Mouse (Mus musculus) v-Abl transformed pro-B cells (cell line): ENCODE data around the gene Snx19.

Source experiments
- in situ Hi-C, 2 experiments: fragments of 400-800 bp; cut with MboI; formaldehyde crosslinking; loops; one replicate each; pipeline ENCODE4 v1.15.1; 2025; ENCODE audit not compliant: unreplicated experiment in 2 of 2

Gene Snx19

DNA sequence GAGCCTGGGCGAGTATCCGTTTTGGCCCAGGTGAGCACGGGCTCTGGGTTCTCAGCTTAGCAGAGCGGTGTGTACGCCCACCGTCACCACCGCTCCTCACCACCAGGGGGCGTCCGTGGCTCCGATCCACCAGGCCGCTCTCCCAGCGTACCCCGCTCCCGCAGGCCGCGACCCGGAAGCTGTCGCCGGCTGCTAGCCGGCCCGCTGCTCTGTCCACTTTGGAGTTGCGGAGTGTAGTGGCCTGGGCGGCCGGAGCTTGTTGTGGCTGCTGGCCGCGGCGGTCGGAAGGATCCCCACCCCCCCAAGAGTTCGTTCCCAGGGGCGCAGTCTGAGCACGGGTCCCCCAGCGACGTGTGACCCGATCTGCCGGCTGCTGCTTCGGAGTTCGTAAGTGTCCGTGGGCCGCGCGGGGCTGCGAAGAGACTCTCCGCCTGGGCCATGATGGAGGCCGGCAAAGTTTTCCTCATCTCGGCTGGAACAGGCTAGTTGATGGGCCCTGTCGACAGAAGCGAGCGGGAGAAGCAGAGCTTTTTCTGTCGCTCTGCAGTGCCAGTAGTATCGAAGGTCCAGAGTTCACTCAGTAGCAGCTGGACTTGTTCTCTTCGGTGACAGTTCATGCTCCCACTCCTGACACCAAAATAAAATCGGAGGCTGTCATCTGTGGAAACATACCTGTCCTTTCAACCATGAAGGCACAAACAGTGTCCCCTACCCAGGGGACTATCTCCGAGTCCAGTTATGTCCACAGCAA is at the start of gene Snx19:
TSS of gene Snx19 (plus strand) at position 227 of the 751 bp plus-strand sequence.
- in situ Hi-C loops, result loop anchor here (25.0 kb wide), 1 partner anchor 960 kb away; the partner anchor contains the start of gene Nfrkb (in 2 of the 2)

DNA sequence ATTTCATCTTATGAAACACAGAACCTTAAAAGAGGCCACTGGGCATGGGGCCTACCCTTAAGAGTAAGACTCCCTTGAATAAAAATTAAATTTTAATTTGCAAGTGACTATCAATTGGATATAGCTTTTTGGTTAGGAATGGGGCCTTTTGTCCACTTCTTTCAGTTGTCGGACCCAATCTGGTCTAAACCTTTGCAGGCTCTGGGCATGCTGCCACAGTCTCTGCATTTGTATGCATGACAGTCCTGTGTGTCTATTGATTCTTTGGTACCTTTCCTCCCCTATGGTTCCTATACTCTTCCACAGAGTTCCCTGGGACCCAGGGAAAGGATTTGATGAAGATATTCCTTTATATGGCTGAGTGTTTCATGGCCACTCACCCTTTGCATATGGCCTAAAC is 26.1 kb upstream of the Snx19 start:
- in situ Hi-C loops, result loop anchor here in 1 of 2 experiments (25.0 kb wide), 1 partner anchor 738 kb away; no protein-coding TSS in a partner anchor

DNA sequence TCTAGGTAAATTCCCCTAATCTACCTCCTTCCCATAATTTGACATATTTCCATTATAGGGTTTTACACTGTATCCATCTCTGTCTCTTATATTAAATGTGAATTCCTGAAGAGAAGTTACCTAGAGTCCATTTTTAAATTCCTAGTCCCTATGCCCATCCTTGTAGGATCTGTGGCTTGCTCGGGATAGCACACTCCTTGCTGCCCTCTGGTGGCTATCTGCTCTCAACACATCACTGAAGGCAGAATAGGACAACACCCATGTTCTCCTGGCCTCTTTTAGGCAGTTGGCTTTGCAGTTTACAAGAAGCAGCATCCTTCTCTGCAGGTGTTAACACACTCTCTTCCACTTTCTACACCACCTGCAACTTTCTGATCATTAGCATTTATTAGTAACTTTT is 4.0 kb upstream of the Snx19 start:
- in situ Hi-C loops, result loop anchor here in 1 of 2 experiments (25.0 kb wide), 1 partner anchor 761 kb away; no protein-coding TSS in a partner anchor

GRCm38 (mm10) chr9:30425178-30425577 is 1.7 kb upstream of the Snx19 start:
- in situ Hi-C loops, result loop anchor here (25.0 kb wide), 1 partner anchor 962 kb away; the partner anchor contains the start of gene Nfrkb (in 2 of the 2)

DNA sequence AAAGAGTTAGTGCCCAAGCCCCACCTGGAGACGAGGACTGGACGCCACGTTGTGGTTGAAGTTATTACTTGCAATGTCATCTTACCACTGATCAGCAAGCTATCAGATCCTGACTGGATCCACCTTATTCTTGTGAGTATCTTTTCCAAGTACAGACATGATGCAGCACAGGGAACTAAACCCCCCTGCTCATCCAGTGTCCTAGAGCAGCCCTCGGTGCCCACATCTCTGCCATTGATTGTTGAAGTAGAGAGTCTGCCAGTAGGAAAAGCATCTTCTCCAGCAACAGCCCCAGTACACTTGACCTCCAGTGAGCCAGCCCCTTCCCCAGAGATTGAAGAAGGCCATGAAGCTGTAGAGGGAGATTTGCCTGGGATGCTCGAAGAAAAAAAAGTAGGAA is 1.3 kb downstream of the Snx19 start:
- in situ Hi-C loops, result loop anchor here (25.0 kb wide), 1 partner anchor 959 kb away; the partner anchor contains the start of gene Nfrkb (in 2 of the 2)

GRCm38 (mm10) chr9:30430447-30430846 is 3.5 kb downstream of the Snx19 start:
- in situ Hi-C loops, result loop anchor here (25.0 kb wide), 1 partner anchor 957 kb away; the partner anchor contains the start of gene Nfrkb (in 2 of the 2)

DNA sequence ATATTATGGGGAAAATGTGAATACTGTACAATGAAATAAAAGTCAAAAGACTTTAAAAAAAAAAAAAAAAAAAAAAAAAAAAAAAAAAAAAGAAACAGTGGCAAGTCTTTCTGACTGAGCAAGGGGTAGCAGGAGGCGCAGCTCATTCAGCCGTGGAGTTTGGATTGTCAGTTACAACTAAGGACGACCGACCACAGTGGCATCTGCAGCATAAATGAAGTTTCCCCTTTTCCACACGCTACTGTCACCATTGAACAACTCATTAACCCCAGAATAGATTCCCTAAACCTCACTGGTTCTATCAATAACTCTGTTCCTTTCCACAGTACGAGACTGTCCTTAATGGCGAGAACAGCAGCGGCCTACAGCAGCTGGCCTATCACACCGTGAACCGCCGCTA is 5.0 kb downstream of the Snx19 start:
- in situ Hi-C loops, result loop anchor here (25.0 kb wide), 1 partner anchor 955 kb away; the partner anchor contains the start of gene Nfrkb (in 2 of the 2)

DNA sequence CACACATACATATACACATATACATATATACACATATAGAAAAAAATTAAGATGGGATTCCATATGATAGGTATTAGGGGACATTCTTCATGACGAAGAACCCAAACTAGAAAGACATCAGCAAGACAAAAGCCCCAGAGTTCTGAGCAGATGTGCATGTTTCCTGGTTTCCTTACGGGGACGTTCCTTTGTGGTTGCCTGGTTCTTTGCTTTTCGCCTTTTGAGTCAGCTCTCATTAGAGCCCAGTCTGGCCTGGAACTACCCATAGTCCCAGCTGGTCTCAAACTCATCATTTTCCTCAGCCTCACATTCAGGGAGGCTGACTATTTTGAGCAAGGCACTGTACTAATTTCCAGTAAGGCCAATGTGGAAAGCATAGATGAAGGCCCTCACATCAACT is 7.0 kb downstream of the Snx19 start:
- in situ Hi-C loops, result loop anchor here (25.0 kb wide), 1 partner anchor 953 kb away; the partner anchor contains the start of gene Nfrkb (in 2 of the 2)

GRCm38 (mm10) chr9:30435902-30436585 is 9.1 kb downstream of the Snx19 start:
- in situ Hi-C loops, result loop anchor here (25.0 kb wide), 1 partner anchor 951 kb away; the partner anchor contains the start of gene Nfrkb (in 2 of the 2)

DNA sequence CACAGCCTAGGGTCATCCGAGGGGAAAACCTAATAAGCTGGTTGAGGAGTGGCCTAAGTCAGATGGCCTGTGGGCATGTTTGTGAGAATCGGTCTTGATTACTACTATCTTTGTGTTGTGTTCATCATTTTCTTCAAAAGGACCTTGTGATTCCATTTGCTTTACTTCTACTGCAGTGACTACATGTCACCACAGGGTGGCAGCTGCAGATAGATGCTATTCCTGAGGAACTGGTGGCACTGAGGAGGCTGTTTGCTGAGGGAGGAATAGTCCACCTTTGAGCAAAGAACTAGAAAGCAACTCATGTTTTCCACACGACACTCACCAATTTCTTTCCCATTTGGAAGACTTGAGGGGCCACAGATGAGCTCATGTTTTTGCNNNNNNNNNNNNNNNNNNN is 11.6 kb downstream of the Snx19 start:
- in situ Hi-C loops, result loop anchor here (25.0 kb wide), 1 partner anchor 949 kb away; the partner anchor contains the start of gene Nfrkb (in 2 of the 2)

GRCm38 (mm10) chr9:30441761-30442160 is 14.9 kb downstream of the Snx19 start:
- in situ Hi-C loops, result loop anchor here (25.0 kb wide), 1 partner anchor 946 kb away; the partner anchor contains the start of gene Nfrkb (in 2 of the 2)

- in situ Hi-C loops, result loop anchor here (25.0 kb wide), 1 partner anchor 942 kb away; the partner anchor contains the start of gene Nfrkb (in 2 of the 2)
Observed at GRCm38 (mm10) chr9:30445232-30446085, 18.6 kb downstream of the Snx19 start.

DNA sequence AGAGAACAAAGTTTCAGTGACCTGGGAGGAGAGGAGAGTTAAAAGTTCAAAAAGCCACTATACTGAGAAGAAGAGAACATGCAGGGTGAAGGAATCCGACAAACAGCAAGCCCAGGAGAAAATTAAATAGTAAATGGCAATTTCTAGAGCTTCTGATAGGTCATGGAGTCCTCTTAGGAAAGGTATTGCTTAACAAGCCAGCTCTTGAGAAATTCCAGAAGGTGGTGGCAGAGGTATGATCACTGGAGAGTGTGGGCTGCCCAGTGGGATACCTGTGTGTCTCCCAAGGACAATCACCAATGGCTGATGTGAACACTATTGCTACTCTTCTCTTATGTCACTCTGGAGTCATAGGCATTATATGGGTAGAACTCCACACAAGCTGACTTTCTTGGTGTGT is 19.2 kb downstream of the Snx19 start:
- in situ Hi-C loops, result loop anchor here (25.0 kb wide), 1 partner anchor 941 kb away; the partner anchor contains the start of gene Nfrkb (in 2 of the 2)

DNA sequence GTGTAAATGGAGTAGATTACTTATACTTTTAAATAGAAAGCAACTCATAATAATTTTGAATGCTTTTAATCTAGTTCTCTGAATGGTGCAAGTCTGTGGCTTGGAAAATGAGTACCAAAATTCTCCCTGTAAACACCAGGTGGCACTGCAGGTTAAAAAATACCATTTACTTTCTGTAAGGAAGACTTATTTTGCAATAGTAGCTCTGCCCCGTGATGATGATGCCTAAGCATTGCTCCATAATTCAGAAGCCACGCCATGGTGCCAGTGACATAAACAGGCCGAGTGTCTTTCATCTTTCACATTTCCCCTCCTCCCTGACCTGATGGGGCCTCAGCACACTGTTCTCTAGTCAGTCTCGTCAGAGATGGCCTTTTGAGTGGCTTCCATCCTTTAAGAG is 21.6 kb downstream of the Snx19 start:
- in situ Hi-C loops, result loop anchor here (25.0 kb wide), 1 partner anchor 939 kb away; the partner anchor contains the start of gene Nfrkb (in 2 of the 2)

DNA sequence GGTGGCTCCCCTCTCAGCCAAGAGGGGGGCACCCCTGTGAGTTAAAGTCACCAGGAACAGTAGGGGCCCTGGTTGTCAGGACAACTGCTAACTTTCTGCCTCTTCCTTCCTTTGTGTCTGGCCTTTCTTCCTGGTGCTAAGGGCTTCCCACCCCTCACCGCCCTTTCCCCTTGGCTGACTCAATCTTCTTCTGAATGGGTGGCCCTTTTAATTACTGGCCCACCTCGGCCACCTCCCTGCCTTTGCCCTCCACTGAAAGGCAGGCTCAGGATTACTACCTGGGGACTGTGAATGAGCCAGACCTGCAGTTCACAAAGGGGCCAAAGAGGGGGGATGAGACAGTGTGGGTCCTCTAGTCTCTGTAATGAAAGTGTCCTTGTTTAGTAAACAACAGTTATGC is 23.0 kb downstream of the Snx19 start:
- in situ Hi-C loops, result loop anchor here (25.0 kb wide), 1 partner anchor 937 kb away; the partner anchor contains the start of gene Nfrkb (in 2 of the 2)

- in situ Hi-C loops, result no loop called here
Observed at GRCm38 (mm10) chr9:30450834-30451233, 23.9 kb downstream of the Snx19 start.

- in situ Hi-C loops, result no loop called here
Observed at GRCm38 (mm10) chr9:30454527-30454926, 27.6 kb downstream of the Snx19 start.

DNA sequence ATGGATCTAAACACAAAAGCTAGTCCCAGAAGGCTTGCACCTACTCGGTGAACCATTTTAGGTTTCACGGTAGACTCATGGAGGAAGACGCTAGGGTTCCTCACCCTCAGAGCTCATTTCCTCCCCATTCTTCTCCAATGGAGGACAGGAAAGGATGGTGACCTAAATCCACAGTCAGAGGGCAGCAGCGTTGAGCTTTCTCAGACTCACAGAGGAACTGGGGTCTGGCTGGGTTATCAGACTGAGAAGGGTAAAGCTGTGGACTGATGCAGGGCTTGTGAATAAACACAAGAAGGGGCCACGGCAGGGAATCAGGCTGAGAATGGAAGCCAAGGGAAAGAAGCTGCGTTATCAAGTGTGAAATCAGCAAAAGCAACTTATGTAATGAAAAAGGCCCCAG is 29.3 kb downstream of the Snx19 start:
- in situ Hi-C loops, result no loop called here

DNA sequence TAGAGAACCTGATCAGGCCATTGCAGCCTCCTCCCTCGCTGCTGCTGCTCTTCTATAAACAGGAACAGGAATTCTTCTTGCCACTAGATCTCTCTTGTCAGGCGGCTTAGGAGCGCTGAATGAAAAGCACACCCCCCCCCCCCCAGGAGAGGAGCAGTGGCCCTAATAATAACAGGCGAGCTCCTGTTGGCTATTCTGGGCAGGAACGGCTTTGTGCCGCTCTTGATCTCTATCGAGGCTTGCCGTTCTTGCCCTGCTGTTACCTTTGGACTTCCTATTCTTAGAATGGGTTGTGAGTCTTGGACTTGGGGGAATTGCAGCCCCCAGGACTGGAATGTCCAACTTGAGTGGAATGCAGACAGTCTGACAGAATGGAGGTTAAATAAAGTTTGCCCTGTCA is 33.6 kb downstream of the Snx19 start:
- in situ Hi-C loops, result no loop called here

GRCm38 (mm10) chr9:30464661-30465060 is 37.8 kb downstream of the Snx19 start:
- in situ Hi-C loops, result no loop called here
